Mouse (Mus musculus): ENCODE results near the gene Susd1. TPM values are rescaled to one million over a fixed set of nuclear protein-coding genes. Genes with fewer than 3 reads are reported as not detected.

Susd1 gene
- total and polyA plus RNA-seq, 3 experiments = 49.0 to 180 (median 67.6) TPM

- Histone ChIP-seq H3K27me3 (ENCODE audit: control insufficient read depth in 1 of 2, insufficient read depth in 2 of 2, low read length in 2 of 2) (no peaks in the 10 kb centered on the region), H3K79me2 (ENCODE audit: control insufficient read depth, insufficient read depth, low read length, poor library complexity) (peaks cover 14% of the 10 kb centered on the region), H3K9me3 (replicated peaks; ENCODE audit: insufficient read depth, low read length) (no peaks in the 10 kb centered on the region), H3K27ac (ENCODE audit: control insufficient read depth, low read depth, low read length) (no peak overlapping the region), H3K9ac (ENCODE audit: control insufficient read depth, low read depth, low read length, poor library complexity, severe bottlenecking) (no peak overlapping the region), H3K36me3 (ENCODE audit: control insufficient read depth in 1 of 2, insufficient read depth in 2 of 2, low read length in 2 of 2) (peaks cover 6 to 19% of the 10 kb centered on the region in 2 experiments), H3K4me1 (ENCODE audit: control insufficient read depth in 1 of 2, insufficient read depth in 2 of 2, low read length in 2 of 2) (peaks cover 8 to 18% of the 10 kb centered on the region in 2 experiments), H3K4me3 (ENCODE audit: control insufficient read depth in 1 of 2, insufficient read depth in 1 of 2, low read depth in 2 of 2, low read length in 2 of 2) (no peak overlapping the region)
- no peak for DNase-seq (ENCODE audit: low read depth, low spot score)
- TF ChIP-seq E2F4 (IDR thresholded peaks at IDR 0.05; ENCODE audit: borderline replicate concordance, low read depth, low read length) (no peak), RCOR1 (IDR thresholded peaks at IDR 0.05; ENCODE audit: low read depth, low read length) (no peak), ZMIZ1 (IDR thresholded peaks at IDR 0.05; ENCODE audit: low read depth, low read length) (no peak), HCFC1 (IDR thresholded peaks at IDR 0.05; ENCODE audit: low read depth, low read length) (no peak), GATA1 (IDR thresholded peaks at IDR 0.05; ENCODE audit: low read depth, low read length) (no peak), MAZ (IDR thresholded peaks at IDR 0.05; ENCODE audit: low read depth, low read length) (no peak), NRF1 (IDR thresholded peaks at IDR 0.05; ENCODE audit: insufficient read depth, low read depth, low read length, poor library complexity, severe bottlenecking) (no peak), ETS1 (IDR thresholded peaks at IDR 0.05; ENCODE audit: low read depth, low read length) (no peak), ZNF384 (IDR thresholded peaks at IDR 0.05; ENCODE audit: low read depth, low read length) (no peak), UBTF (IDR thresholded peaks at IDR 0.05; ENCODE audit: borderline replicate concordance, insufficient read depth, low read depth, low read length) (no peak), MYB (IDR thresholded peaks at IDR 0.05; ENCODE audit: low read depth, low read length) (no peak), JUND (IDR thresholded peaks at IDR 0.05; ENCODE audit: low read depth, low read length) (no peak)
These were observed 15.6 kb downstream of the Susd1 start for GRCm38 (mm10) chr4:59422808-59423207.

- no peak overlapping the region for H3K9ac ChIP-seq (ENCODE audit: control insufficient read depth, low read depth, low read length, poor library complexity, severe bottlenecking)
- TF ChIP-seq ETS1 (IDR thresholded peaks at IDR 0.05; ENCODE audit: low read depth, low read length) (no peak), NRF1 (IDR thresholded peaks at IDR 0.05; ENCODE audit: insufficient read depth, low read depth, low read length, poor library complexity, severe bottlenecking) (no peak), HCFC1 (IDR thresholded peaks at IDR 0.05; ENCODE audit: low read depth, low read length) (no peak), RAD21 (IDR thresholded peaks at IDR 0.05; ENCODE audit: low read depth, low read length) (no peak), TCF12 (IDR thresholded peaks at IDR 0.05; ENCODE audit: low read depth, low read length) (no peak), POLR2AphosphoS2 (IDR thresholded peaks at IDR 0.05; ENCODE audit: low read length) (no peak)
- peaks cover 6 to 23% of the 10 kb centered on the region in 2 experiments for H3K36me3 ChIP-seq (ENCODE audit: control insufficient read depth in 1 of 2, insufficient read depth in 2 of 2, low read length in 2 of 2)
- peaks cover 8 to 18% of the 10 kb centered on the region in 2 experiments for H3K4me1 ChIP-seq (ENCODE audit: control insufficient read depth in 1 of 2, insufficient read depth in 2 of 2, low read length in 2 of 2)
- no peaks in the 10 kb centered on the region for H3K9me3 ChIP-seq (replicated peaks; ENCODE audit: insufficient read depth, low read length)
- DNase-seq (ENCODE audit: low read depth, low spot score) = no peak
- no peaks in the 10 kb centered on the region for H3K27me3 ChIP-seq (ENCODE audit: control insufficient read depth in 1 of 2, insufficient read depth in 2 of 2, low read length in 2 of 2)
- no peak overlapping the region for H3K4me3 ChIP-seq (ENCODE audit: control insufficient read depth in 1 of 2, insufficient read depth in 1 of 2, low read depth in 2 of 2, low read length in 2 of 2)
- peaks cover 13% of the 10 kb centered on the region for H3K79me2 ChIP-seq (ENCODE audit: control insufficient read depth, insufficient read depth, low read length, poor library complexity)
- no peak overlapping the region for H3K27ac ChIP-seq (ENCODE audit: control insufficient read depth, low read depth, low read length)
These were observed 16.2 kb downstream of the Susd1 start for GRCm38 (mm10) chr4:59422025-59422783.

Measured in MEL (cell line).